Mouse (Mus musculus) CD4-positive, CD25-positive, alpha-beta regulatory T cell (primary cell): ENCODE data around the gene Krt5. TPM values are rescaled to one million over a fixed set of nuclear protein-coding genes. Genes with fewer than 3 reads are reported as not detected.

Experiments
- polyA plus RNA-seq: library from polyadenylated mRNA; unstranded; fragments of 100-300 nt; shearing (Covaris generic); gene quantifications from one replicate; pipeline ENCODE4 v1.2.1, GENCODE M21; 2017

The Krt5 gene
- polyA plus RNA-seq = not detected

DNA sequence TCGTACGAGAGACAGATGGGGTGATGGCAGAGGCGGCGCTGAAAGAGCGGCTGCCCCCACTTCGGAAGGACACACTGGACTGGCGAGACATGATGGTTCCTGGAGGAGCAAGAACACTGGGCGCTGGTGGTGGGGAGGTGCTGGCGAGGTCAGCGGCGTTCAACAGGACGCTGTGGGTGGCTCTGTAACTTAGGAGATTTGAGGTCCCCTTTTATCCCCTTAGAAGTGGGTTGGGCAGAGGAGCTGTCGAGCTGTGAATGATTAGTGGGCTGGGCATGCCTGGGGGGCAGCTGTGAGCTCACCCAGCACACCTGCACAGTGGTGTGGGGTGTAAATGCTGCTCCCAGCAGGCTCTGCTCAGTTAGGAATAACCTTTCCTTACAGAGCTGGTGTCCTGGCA lies at the start of gene Krt5:
Krt5 (minus strand) TSS at position 179 of the 400 bp plus-strand sequence.

DNA sequence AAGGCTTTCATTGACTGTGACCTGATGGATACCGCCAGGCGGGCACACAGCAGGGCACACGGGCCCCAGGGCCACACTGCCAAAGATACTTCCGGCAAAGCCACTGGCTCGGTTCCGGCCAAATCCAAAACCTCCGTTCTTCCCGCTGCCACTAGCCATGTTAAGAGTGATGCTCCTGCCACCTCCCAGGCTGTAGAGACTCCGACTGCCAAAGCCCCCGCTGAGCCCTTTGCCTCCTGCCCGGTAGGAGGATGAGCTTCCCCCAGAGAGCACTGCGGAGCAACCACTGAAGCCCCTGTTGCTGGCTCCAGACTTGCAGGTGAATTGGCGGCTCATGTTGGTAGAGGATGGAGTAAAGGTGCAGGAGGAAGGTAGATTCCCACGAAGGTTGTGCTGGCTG lies 30.0 kb upstream of the Krt5 start, which contains the start of gene Krt71:
Krt71 (minus strand) TSS at position 399 of the 400 bp plus-strand sequence.

DNA sequence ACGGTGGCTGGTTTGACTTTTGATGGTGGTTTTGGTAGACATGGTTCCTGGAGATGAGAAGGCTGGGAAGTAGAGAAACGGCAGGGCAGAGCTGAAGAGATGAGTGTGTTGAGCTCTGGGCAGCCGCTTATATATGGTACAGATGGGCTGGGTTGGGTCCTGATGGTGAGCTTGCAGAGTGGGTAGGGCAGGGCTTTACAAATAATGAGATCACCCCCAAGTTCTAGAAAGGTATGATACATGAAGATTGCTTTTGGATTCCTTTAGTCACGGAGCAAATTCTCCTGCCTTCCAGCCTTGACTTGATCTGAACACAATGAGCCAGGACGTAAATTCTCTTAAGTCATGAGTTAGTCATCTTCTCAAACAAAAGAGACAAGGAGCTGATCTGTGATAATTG lies 18.5 kb downstream of the Krt5 start, which contains the start of gene Krt6a:
Krt6a (minus strand) TSS at position 101 of the 400 bp plus-strand sequence.

DNA sequence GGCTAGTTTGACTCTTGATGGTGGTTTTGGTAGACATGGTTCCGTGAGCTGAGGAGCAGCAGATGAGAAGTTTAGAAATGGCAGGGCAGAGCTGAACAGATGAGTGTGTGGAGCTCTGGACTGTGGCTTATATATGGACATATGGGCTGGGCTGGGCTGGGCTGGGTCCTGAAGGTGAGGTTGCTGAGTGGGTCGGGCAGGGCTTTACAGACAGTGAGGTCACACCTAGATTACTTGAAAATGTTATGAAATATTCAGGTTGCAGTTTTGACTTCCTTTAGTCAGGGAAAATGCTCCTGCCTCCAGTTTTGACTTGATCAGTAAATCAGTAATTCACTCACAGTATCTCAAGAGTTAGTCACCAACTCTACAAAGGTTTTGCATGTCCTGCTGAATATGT lies 32.5 kb downstream of the Krt5 start, which contains the start of gene Krt6b:
Krt6b (minus strand) TSS at position 101 of the 400 bp plus-strand sequence.

Other genes starting within 250 kb of the Krt5 start
- not detected for gene Krt81, start 249.1 kb downstream of the Krt5 start, polyA plus RNA-seq
- gene Krt86, start 239.4 kb downstream of the Krt5 start, polyA plus RNA-seq = not detected
- 2.7 TPM for gene Krt83, start 221.4 kb downstream of the Krt5 start, polyA plus RNA-seq
- not detected for gene Gm49425, start 195.6 kb downstream of the Krt5 start, polyA plus RNA-seq
- 0.14 TPM for gene Krt84, start 180.1 kb downstream of the Krt5 start, polyA plus RNA-seq
- not detected for gene Krt82, start 162.2 kb downstream of the Krt5 start, polyA plus RNA-seq
- not detected for gene Krt90, start 149.9 kb downstream of the Krt5 start, polyA plus RNA-seq
- gene Krt75, start 139.0 kb downstream of the Krt5 start, polyA plus RNA-seq = 0.18 TPM
- gene Gm5414, start 84.7 kb downstream of the Krt5 start, polyA plus RNA-seq = not detected
- not detected for gene Gm5478, start 65.5 kb downstream of the Krt5 start, polyA plus RNA-seq
- gene Krt6b, start 32.6 kb downstream of the Krt5 start, polyA plus RNA-seq = not detected
- gene Krt6a, start 18.6 kb downstream of the Krt5 start, polyA plus RNA-seq = not detected
- not detected for gene Krt71, start 30.2 kb upstream of the Krt5 start, polyA plus RNA-seq
- gene Krt72, start 73.6 kb upstream of the Krt5 start, polyA plus RNA-seq = not detected
- gene Krt73, start 89.4 kb upstream of the Krt5 start, polyA plus RNA-seq = not detected
- gene Krt2, start 105.3 kb upstream of the Krt5 start, polyA plus RNA-seq = not detected
- gene Krt1, start 137.9 kb upstream of the Krt5 start, polyA plus RNA-seq = 0.34 TPM
- 0.10 TPM for gene Krt77, start 156.8 kb upstream of the Krt5 start, polyA plus RNA-seq
- not detected for gene Krt76, start 180.0 kb upstream of the Krt5 start, polyA plus RNA-seq
- not detected for gene Krt4, start 211.8 kb upstream of the Krt5 start, polyA plus RNA-seq
- gene Krt79, start 227.4 kb upstream of the Krt5 start, polyA plus RNA-seq = 0.28 TPM
- not detected for gene Krt78, start 241.4 kb upstream of the Krt5 start, polyA plus RNA-seq